Mouse (Mus musculus): ENCODE data around the gene Mlst8. TPM values are rescaled to one million over a fixed set of nuclear protein-coding genes. Genes with fewer than 3 reads are reported as not detected.

Gene Mlst8
- polyA plus RNA-seq, 1 experiment = 37.8 TPM

GRCm38 (mm10) chr17:24454218-24454755 is 24.6 kb downstream of the Mlst8 start:
- Histone ChIP-seq H3K36me3 (ENCODE audit: control insufficient read depth, insufficient read depth, low read length) (peaks cover 6% of the 10 kb centered on the region), H3K4me3 (ENCODE audit: extremely low read depth, insufficient read depth, insufficient read length) (peak overlapping the region; percentile 86), H3K27ac (ENCODE audit: insufficient read depth, low read length) (peak overlapping the region; percentile 94), H3K4me1 (ENCODE audit: control insufficient read depth, insufficient read depth, insufficient read length) (no peaks in the 10 kb centered on the region; the same call in 1 of the 2 replicates), H3K27me3 (ENCODE audit: control insufficient read depth, insufficient read depth, low read length) (no peaks in the 10 kb centered on the region)
- 2% methylated on average over 14 of the region's 14 CpGs for WGBS
- TF ChIP-seq CTCF (IDR thresholded peaks at IDR 0.05; ENCODE audit: extremely low read depth, insufficient read depth, insufficient read length, insufficient replicate concordance) (no peak), POLR2A (IDR thresholded peaks at IDR 0.05; ENCODE audit: low read depth, low read length) (no peak)
- DNase-seq (ENCODE audit: low read depth in 1 of 2, low spot score in 2 of 2) = no peak

GRCm38 (mm10) chr17:24453372-24453771 is 25.5 kb downstream of the Mlst8 start:
- 78% methylated on average over 2 of the region's 2 CpGs for WGBS
- H3K27ac ChIP-seq (ENCODE audit: insufficient read depth, low read length) = no peak overlapping the region

DNA sequence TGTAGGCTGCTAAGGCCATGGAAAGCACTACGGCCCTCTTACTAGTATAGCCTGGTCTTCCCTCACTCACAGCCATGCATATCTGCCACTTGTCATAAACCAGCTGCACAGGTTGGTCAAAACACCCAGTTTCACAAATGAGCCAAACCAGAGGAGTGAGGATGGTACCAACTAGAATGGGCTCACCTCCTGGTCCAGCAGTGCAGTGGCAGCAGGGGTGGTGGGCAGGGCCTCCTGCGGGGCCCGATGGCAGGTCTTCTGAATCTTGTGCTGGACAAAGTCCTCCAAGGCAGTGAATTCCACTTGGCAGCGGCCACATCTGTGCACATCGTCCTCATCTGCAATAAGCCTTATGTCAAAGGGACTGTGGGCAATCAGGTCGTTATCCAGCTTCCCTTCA is 27.7 kb downstream of the Mlst8 start:
- no peak overlapping the region for H3K27ac ChIP-seq (ENCODE audit: insufficient read depth, low read length)
- TF ChIP-seq POLR2A (IDR thresholded peaks at IDR 0.05; ENCODE audit: low read depth, low read length) (no peak), CTCF (IDR thresholded peaks at IDR 0.05; ENCODE audit: extremely low read depth, insufficient read depth, insufficient read length, insufficient replicate concordance) (no peak)
- no peak for DNase-seq (ENCODE audit: low read depth in 1 of 2, low spot score in 2 of 2)
- 97% methylated on average over 6 of the region's 6 CpGs for WGBS
- no peak overlapping the region for H3K4me3 ChIP-seq (ENCODE audit: extremely low read depth, insufficient read depth, insufficient read length)
- peaks cover 29% of the 10 kb centered on the region for H3K36me3 ChIP-seq (ENCODE audit: control insufficient read depth, insufficient read depth, low read length)
- no peaks in the 10 kb centered on the region for H3K27me3 ChIP-seq (ENCODE audit: control insufficient read depth, insufficient read depth, low read length)
- H3K4me1 ChIP-seq (ENCODE audit: control insufficient read depth, insufficient read depth, insufficient read length) = no peaks in the 10 kb centered on the region; the same call in 1 of the 2 replicates

More at GRCm38 (mm10) chr17:24453372-24453771, 25.5 kb downstream of the Mlst8 start:
- Histone ChIP-seq H3K4me1 (ENCODE audit: control insufficient read depth, insufficient read depth, insufficient read length) (no peaks in the 10 kb centered on the region; the same call in 1 of the 2 replicates), H3K27me3 (ENCODE audit: control insufficient read depth, insufficient read depth, low read length) (no peaks in the 10 kb centered on the region), H3K4me3 (ENCODE audit: extremely low read depth, insufficient read depth, insufficient read length) (no peak overlapping the region), H3K36me3 (ENCODE audit: control insufficient read depth, insufficient read depth, low read length) (peaks cover 9% of the 10 kb centered on the region)
- no peak for TF ChIP-seq CTCF (IDR thresholded peaks at IDR 0.05; ENCODE audit: extremely low read depth, insufficient read depth, insufficient read length, insufficient replicate concordance)
- TF ChIP-seq POLR2A (IDR thresholded peaks at IDR 0.05; ENCODE audit: low read depth, low read length) = no peak
- no peak for DNase-seq (ENCODE audit: low read depth in 1 of 2, low spot score in 2 of 2)

GRCm38 (mm10) chr17:24449507-24449906 is 29.4 kb downstream of the Mlst8 start:
- Histone ChIP-seq H3K4me3 (ENCODE audit: extremely low read depth, insufficient read depth, insufficient read length) (no peak overlapping the region), H3K27ac (ENCODE audit: insufficient read depth, low read length) (no peak overlapping the region), H3K27me3 (ENCODE audit: control insufficient read depth, insufficient read depth, low read length) (no peaks in the 10 kb centered on the region), H3K4me1 (ENCODE audit: control insufficient read depth, insufficient read depth, insufficient read length) (no peaks in the 10 kb centered on the region; the same call in 1 of the 2 replicates), H3K36me3 (ENCODE audit: control insufficient read depth, insufficient read depth, low read length) (peaks cover 44% of the 10 kb centered on the region)
- DNase-seq (ENCODE audit: low read depth in 1 of 2, low spot score in 2 of 2) = no peak
- 78% methylated on average over 6 of the region's 6 CpGs for WGBS
- TF ChIP-seq POLR2A (IDR thresholded peaks at IDR 0.05; ENCODE audit: low read depth, low read length) (no peak), CTCF (IDR thresholded peaks at IDR 0.05; ENCODE audit: extremely low read depth, insufficient read depth, insufficient read length, insufficient replicate concordance) (no peak)

DNA sequence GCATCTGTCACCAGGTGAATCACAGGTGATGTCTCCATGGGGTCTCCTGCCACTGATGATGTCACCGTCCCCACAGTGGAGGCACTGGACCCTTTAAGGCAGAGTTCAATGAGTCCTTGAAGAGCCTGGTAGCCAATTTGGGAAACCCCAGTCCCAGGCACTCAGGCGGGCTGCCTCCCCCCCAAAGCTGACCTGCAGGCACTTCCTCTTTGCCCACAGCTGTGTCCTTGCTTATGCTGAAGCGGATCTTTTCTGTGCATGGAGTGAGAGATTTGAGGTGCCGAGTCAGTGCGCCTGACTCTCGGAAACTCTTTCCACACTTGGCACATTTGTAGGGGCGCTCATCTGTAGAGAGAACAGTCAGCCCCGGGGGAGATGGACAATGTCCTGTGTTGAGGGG is 32.3 kb downstream of the Mlst8 start:
- H3K36me3 ChIP-seq (ENCODE audit: control insufficient read depth, insufficient read depth, low read length) = peaks cover 50% of the 10 kb centered on the region
- TF ChIP-seq POLR2A (IDR thresholded peaks at IDR 0.05; ENCODE audit: low read depth, low read length) (no peak), CTCF (IDR thresholded peaks at IDR 0.05; ENCODE audit: extremely low read depth, insufficient read depth, insufficient read length, insufficient replicate concordance) (no peak)

GRCm38 (mm10) chr17:24443409-24443808 is 35.5 kb downstream of the Mlst8 start:
- no peaks in the 10 kb centered on the region for H3K27me3 ChIP-seq (ENCODE audit: control insufficient read depth, insufficient read depth, low read length)
- H3K4me3 ChIP-seq (ENCODE audit: extremely low read depth, insufficient read depth, insufficient read length) = no peak overlapping the region
- no peak for TF ChIP-seq CTCF (IDR thresholded peaks at IDR 0.05; ENCODE audit: extremely low read depth, insufficient read depth, insufficient read length, insufficient replicate concordance)
- no peak for TF ChIP-seq POLR2A (IDR thresholded peaks at IDR 0.05; ENCODE audit: low read depth, low read length)
- H3K36me3 ChIP-seq (ENCODE audit: control insufficient read depth, insufficient read depth, low read length) = peaks cover 52% of the 10 kb centered on the region
- no peak overlapping the region for H3K27ac ChIP-seq (ENCODE audit: insufficient read depth, low read length)
- no peaks in the 10 kb centered on the region for H3K4me1 ChIP-seq (ENCODE audit: control insufficient read depth, insufficient read depth, insufficient read length)
- WGBS = 87% methylated on average over 4 of the region's 4 CpGs
- no peak for DNase-seq (ENCODE audit: low read depth in 1 of 2, low spot score in 2 of 2)

More for the DNA sequence above, 32.3 kb downstream of the Mlst8 start:
- Histone ChIP-seq H3K4me3 (ENCODE audit: extremely low read depth, insufficient read depth, insufficient read length) (no peak overlapping the region), H3K27ac (ENCODE audit: insufficient read depth, low read length) (no peak overlapping the region), H3K27me3 (ENCODE audit: control insufficient read depth, insufficient read depth, low read length) (no peaks in the 10 kb centered on the region), H3K4me1 (ENCODE audit: control insufficient read depth, insufficient read depth, insufficient read length) (no peaks in the 10 kb centered on the region)
- no peak for DNase-seq (ENCODE audit: low read depth in 1 of 2, low spot score in 2 of 2)
- WGBS = 81% methylated on average over 8 of the region's 8 CpGs

- no peak within 1 kb of the TSS for H3K4me3 ChIP-seq (ENCODE audit: extremely low read depth, insufficient read depth, insufficient read length)
- TF ChIP-seq POLR2A (IDR thresholded peaks at IDR 0.05; ENCODE audit: low read depth, low read length) = no peak
- no peak for TF ChIP-seq CTCF (IDR thresholded peaks at IDR 0.05; ENCODE audit: extremely low read depth, insufficient read depth, insufficient read length, insufficient replicate concordance)
- 81% methylated on average over 7 of the region's 7 CpGs for WGBS
- H3K27me3 ChIP-seq (ENCODE audit: control insufficient read depth, insufficient read depth, low read length) = no peaks in the 10 kb centered on the region
- no peak within 1 kb of the TSS for H3K27ac ChIP-seq (ENCODE audit: insufficient read depth, low read length)
- peaks cover 48% of the 10 kb centered on the region for H3K36me3 ChIP-seq (ENCODE audit: control insufficient read depth, insufficient read depth, low read length)
- DNase-seq (ENCODE audit: low read depth in 1 of 2, low spot score in 2 of 2) = no peak
- no peaks in the 10 kb centered on the region for H3K4me1 ChIP-seq (ENCODE audit: control insufficient read depth, insufficient read depth, insufficient read length)
These were observed 36.2 kb downstream of the Mlst8 start, which contains the start of gene Dnase1l2 for GRCm38 (mm10) chr17:24442632-24443155. Gene Dnase1l2, minus strand, starts transcription at chr17:24443105.

Measured in spleen, adult 2 months (tissue).